Mouse (Mus musculus): ENCODE measurements around the gene Pax7.

Gene Pax7

GRCm38 (mm10) chr4:139831501-139832230 is 1.7 kb downstream of the Pax7 start:
- DNase-seq (ENCODE audit: low read depth, low spot score), result no peak

GRCm38 (mm10) chr4:139830581-139831387 is 2.5 kb downstream of the Pax7 start:
- DNase-seq (ENCODE audit: low read depth, low spot score), result no peak

- DNase-seq (ENCODE audit: low read depth, low spot score), result no peak
Measured at GRCm38 (mm10) chr4:139830053-139830452, 3.3 kb downstream of the Pax7 start.

GRCm38 (mm10) chr4:139828871-139829590 is 4.3 kb downstream of the Pax7 start:
- no peak for DNase-seq (ENCODE audit: low read depth, low spot score)

GRCm38 (mm10) chr4:139828283-139828678 is 5.0 kb downstream of the Pax7 start:
- no peak for DNase-seq (ENCODE audit: low read depth, low spot score)

GRCm38 (mm10) chr4:139827501-139828282 is 5.6 kb downstream of the Pax7 start:
- no peak for DNase-seq (ENCODE audit: low read depth, low spot score)

GRCm38 (mm10) chr4:139826231-139826630 is 7.1 kb downstream of the Pax7 start:
- no peak for DNase-seq (ENCODE audit: low read depth, low spot score)

- DNase-seq (ENCODE audit: low read depth, low spot score), result no peak
Measured at GRCm38 (mm10) chr4:139825326-139826112, 7.8 kb downstream of the Pax7 start.

- no peak for DNase-seq (ENCODE audit: low read depth, low spot score)
Measured at GRCm38 (mm10) chr4:139824572-139825325, 8.6 kb downstream of the Pax7 start.

- DNase-seq (ENCODE audit: low read depth, low spot score), result no peak
Measured at GRCm38 (mm10) chr4:139823870-139824472, 9.4 kb downstream of the Pax7 start.

GRCm38 (mm10) chr4:139823138-139823869 is 10.0 kb downstream of the Pax7 start:
- DNase-seq (ENCODE audit: low read depth, low spot score), result no peak

- DNase-seq (ENCODE audit: low read depth, low spot score), result no peak
Measured at GRCm38 (mm10) chr4:139822214-139823137, 10.9 kb downstream of the Pax7 start.

- no peak for DNase-seq (ENCODE audit: low read depth, low spot score)
Measured at GRCm38 (mm10) chr4:139821491-139822160, 11.7 kb downstream of the Pax7 start.

- DNase-seq (ENCODE audit: low read depth, low spot score), result no peak
Measured at GRCm38 (mm10) chr4:139821071-139821470, 12.3 kb downstream of the Pax7 start.

- DNase-seq (ENCODE audit: low read depth, low spot score), result no peak
Measured at GRCm38 (mm10) chr4:139819411-139820030, 13.8 kb downstream of the Pax7 start.

GRCm38 (mm10) chr4:139818163-139818562 is 15.2 kb downstream of the Pax7 start:
- DNase-seq (ENCODE audit: low read depth, low spot score), result no peak

All from WW6 (cell line).